ENCODE assay signal across 10 mouse cellular contexts in genomic region chr9:78614201-78614600, GRCm38 (mm10). TPM values are rescaled to one million over a fixed set of nuclear protein-coding genes. Genes with fewer than 3 reads are reported as not detected.
DNase-seq lines count a peak whose midpoint lies in the region; ATAC-seq lines count a peak whose summit lies in the region.
"Had no signal": no experiment of that assay in that cellular context is flagged by ENCODE, and none has a peak within 500 bp of the region (broad histone marks: within the 10 kb centered on the region; RNA-seq: fewer than 3 reads in every experiment).

No protein-coding gene starts in this region.

- no peak overlapping the region for H3K27ac ChIP-seq in embryonic facial prominence, embryonic 12.5 days
- no peak overlapping the region for H3K27ac ChIP-seq in embryonic facial prominence, embryonic 10.5 days (replicated peaks)
- no peak overlapping the region for H3K27ac ChIP-seq in limb, embryonic 13.5 days
- no peak overlapping the region for H3K27ac ChIP-seq in limb, embryonic 10.5 days
- no peak overlapping the region for H3K27ac ChIP-seq in embryonic facial prominence, embryonic 14.5 days (replicated peaks; ENCODE audit: low read depth, low read length)
- no peak overlapping the region for H3K27ac ChIP-seq in midbrain, embryonic 14.5 days (replicated peaks; ENCODE audit: low read depth, low read length)
- H3K27ac ChIP-seq in kidney, embryonic 14.5 days (ENCODE audit: low read depth, low read length), result no peak overlapping the region

- H3K27me3 ChIP-seq in embryonic facial prominence, embryonic 12.5 days, result 0 out of 2 replicates have a peak, but pooled peaks cover 3% of the 10 kb centered on the region
- H3K27me3 ChIP-seq in embryonic facial prominence, embryonic 10.5 days (replicated peaks; ENCODE audit: low read depth, poor library complexity, severe bottlenecking), result peaks cover 26% of the 10 kb centered on the region
- H3K27me3 ChIP-seq in limb, embryonic 13.5 days, result no peaks in the 10 kb centered on the region
- H3K27me3 ChIP-seq in limb, embryonic 10.5 days (ENCODE audit: low read depth, poor library complexity, severe bottlenecking), result peaks cover 14% of the 10 kb centered on the region
- no peaks in the 10 kb centered on the region for H3K27me3 ChIP-seq in embryonic facial prominence, embryonic 14.5 days (replicated peaks; ENCODE audit: control insufficient read depth, insufficient read depth, low read length)
- H3K27me3 ChIP-seq in midbrain, embryonic 14.5 days (ENCODE audit: control insufficient read depth, insufficient read depth, low read length), result no peaks in the 10 kb centered on the region
- H3K27me3 ChIP-seq in kidney, embryonic 14.5 days (ENCODE audit: control insufficient read depth, insufficient read depth, low read length), result peaks cover 10% of the 10 kb centered on the region

- no peaks in the 10 kb centered on the region for H3K36me3 ChIP-seq in embryonic facial prominence, embryonic 12.5 days
- H3K36me3 ChIP-seq in embryonic facial prominence, embryonic 10.5 days (replicated peaks), result no peaks in the 10 kb centered on the region
- H3K36me3 ChIP-seq in limb, embryonic 13.5 days, result no peaks in the 10 kb centered on the region
- no peaks in the 10 kb centered on the region for H3K36me3 ChIP-seq in limb, embryonic 10.5 days
- H3K36me3 ChIP-seq in embryonic facial prominence, embryonic 14.5 days (ENCODE audit: control insufficient read depth, insufficient read depth, low read length), result no peaks in the 10 kb centered on the region
- H3K36me3 ChIP-seq in midbrain, embryonic 14.5 days (ENCODE audit: control insufficient read depth, insufficient read depth, low read length), result no peaks in the 10 kb centered on the region
- H3K36me3 ChIP-seq in kidney, embryonic 14.5 days (ENCODE audit: control insufficient read depth, insufficient read depth, low read length), result no peaks in the 10 kb centered on the region

- ATAC-seq in embryonic facial prominence, embryonic 12.5 days (ENCODE audit: insufficient number of reproducible peaks, insufficient read depth, low FRiP score, low TSS enrichment), result peak; percentile 65; the same call in 1 of the 2 replicates
- peak; percentile 25; the same call in 1 of the 2 replicates for ATAC-seq in limb, embryonic 13.5 days (ENCODE audit: low FRiP score, low read depth)
- peak; percentile 77 for ATAC-seq in embryonic facial prominence, embryonic 14.5 days (ENCODE audit: low read depth)
- no peak for ATAC-seq in midbrain, embryonic 14.5 days (ENCODE audit: low FRiP score, low TSS enrichment)
- ATAC-seq in kidney, embryonic 14.5 days (ENCODE audit: low FRiP score, low TSS enrichment), result no peak

- 60% methylated on average over 6 of the region's 6 CpGs for WGBS in embryonic facial prominence, embryonic 12.5 days
- 64% methylated on average over 6 of the region's 6 CpGs for WGBS in embryonic facial prominence, embryonic 10.5 days
- 62% methylated on average over 6 of the region's 6 CpGs for WGBS in limb, embryonic 13.5 days
- WGBS in limb, embryonic 10.5 days, result 77% methylated on average over 6 of the region's 6 CpGs
- WGBS in embryonic facial prominence, embryonic 14.5 days, result 57% methylated on average over 6 of the region's 6 CpGs
- WGBS in midbrain, embryonic 14.5 days, result 60% methylated on average over 6 of the region's 6 CpGs
- WGBS in kidney, embryonic 14.5 days, result 52% methylated on average over 6 of the region's 6 CpGs

- no peak overlapping the region for H3K9ac ChIP-seq in embryonic facial prominence, embryonic 12.5 days
- no peak overlapping the region for H3K9ac ChIP-seq in limb, embryonic 13.5 days
- no peak overlapping the region for H3K9ac ChIP-seq in embryonic facial prominence, embryonic 14.5 days (ENCODE audit: low read depth, low read length)
- H3K9ac ChIP-seq in midbrain, embryonic 14.5 days (replicated peaks; ENCODE audit: low read length), result no peak overlapping the region
- H3K9ac ChIP-seq in kidney, embryonic 14.5 days (ENCODE audit: low read depth, low read length), result no peak overlapping the region

- H3K9me3 ChIP-seq in embryonic facial prominence, embryonic 12.5 days, result no peaks in the 10 kb centered on the region
- H3K9me3 ChIP-seq in embryonic facial prominence, embryonic 10.5 days, result no peaks in the 10 kb centered on the region
- no peaks in the 10 kb centered on the region for H3K9me3 ChIP-seq in limb, embryonic 13.5 days
- no peaks in the 10 kb centered on the region for H3K9me3 ChIP-seq in limb, embryonic 10.5 days (replicated peaks)
- H3K9me3 ChIP-seq in embryonic facial prominence, embryonic 14.5 days (ENCODE audit: control insufficient read depth, low read length), result no peaks in the 10 kb centered on the region
- H3K9me3 ChIP-seq in midbrain, embryonic 14.5 days (ENCODE audit: control insufficient read depth, low read length), result no peaks in the 10 kb centered on the region
- H3K9me3 ChIP-seq in kidney, embryonic 14.5 days (ENCODE audit: control insufficient read depth, low read length), result no peaks in the 10 kb centered on the region

- no peak for DNase-seq in embryonic facial prominence, embryonic 10.5 days (ENCODE audit: low spot score)
- no peak for DNase-seq in limb, embryonic 10.5 days (ENCODE audit: low spot score)
- peak; percentile 71 for DNase-seq in embryonic facial prominence, embryonic 14.5 days (ENCODE audit: low spot score)
- DNase-seq in midbrain, embryonic 14.5 days, result peak; percentile 50
- no peak for DNase-seq in embryo, embryonic 10.5 days (ENCODE audit: low spot score)
- DNase-seq: kidney, adult 18-20 months; thymus, adult 18-20 months had no signal

- H3K4me2 ChIP-seq in embryonic facial prominence, embryonic 12.5 days (replicated peaks), result no peak overlapping the region
- H3K4me2 ChIP-seq in limb, embryonic 13.5 days (replicated peaks), result no peak overlapping the region
- no peak overlapping the region for H3K4me2 ChIP-seq in embryonic facial prominence, embryonic 14.5 days (ENCODE audit: low read depth, low read length)
- H3K4me2 ChIP-seq in midbrain, embryonic 14.5 days (ENCODE audit: low read length), result no peak overlapping the region
- no peak overlapping the region for H3K4me2 ChIP-seq in kidney, embryonic 14.5 days (replicated peaks; ENCODE audit: low read depth, low read length)

- no peak overlapping the region for H3K4me3 ChIP-seq in embryonic facial prominence, embryonic 12.5 days
- H3K4me3 ChIP-seq in embryonic facial prominence, embryonic 10.5 days, result no peak overlapping the region
- no peak overlapping the region for H3K4me3 ChIP-seq in limb, embryonic 13.5 days
- no peak overlapping the region for H3K4me3 ChIP-seq in limb, embryonic 10.5 days
- no peak overlapping the region for H3K4me3 ChIP-seq in embryonic facial prominence, embryonic 14.5 days (ENCODE audit: low read depth, low read length)
- no peak overlapping the region for H3K4me3 ChIP-seq in midbrain, embryonic 14.5 days (replicated peaks; ENCODE audit: low read depth, low read length)
- no peak overlapping the region for H3K4me3 ChIP-seq in kidney, embryonic 14.5 days (ENCODE audit: low read length)

- peaks cover 8% of the 10 kb centered on the region; the same call in 1 of the 2 replicates for H3K4me1 ChIP-seq in embryonic facial prominence, embryonic 12.5 days
- H3K4me1 ChIP-seq in embryonic facial prominence, embryonic 10.5 days, result peaks cover 20% of the 10 kb centered on the region
- peaks cover 17% of the 10 kb centered on the region for H3K4me1 ChIP-seq in limb, embryonic 13.5 days
- peaks cover 16% of the 10 kb centered on the region for H3K4me1 ChIP-seq in limb, embryonic 10.5 days
- H3K4me1 ChIP-seq in embryonic facial prominence, embryonic 14.5 days (ENCODE audit: control insufficient read depth, insufficient read depth, low read length), result peaks cover 12% of the 10 kb centered on the region
- no peaks in the 10 kb centered on the region for H3K4me1 ChIP-seq in midbrain, embryonic 14.5 days (ENCODE audit: control insufficient read depth, insufficient read depth, low read length)
- H3K4me1 ChIP-seq in kidney, embryonic 14.5 days (ENCODE audit: control insufficient read depth, insufficient read depth, low read length), result no peaks in the 10 kb centered on the region

RNA-seq across cellular contexts. Expression of gene Cd109, which starts 1.1 kb away (rescaled TPM):
- 6.4 and 7.1 TPM in 2 replicates for polyA plus RNA-seq in embryonic facial prominence, embryonic 12.5 days (2016; fragmentation: Nextera tagmentation; extraction: Ambion mirVana)
- 4.0 and 4.4 TPM in 2 replicates for polyA plus RNA-seq in embryonic facial prominence, embryonic 10.5 days (2016; fragmentation: Nextera tagmentation; extraction: Ambion mirVana)
- 6.0 and 6.8 TPM in 2 replicates for polyA plus RNA-seq in limb, embryonic 13.5 days (2015; fragmentation: Nextera tagmentation; extraction: Ambion mirVana)
- 3.8 and 3.9 TPM in 2 replicates for polyA plus RNA-seq in limb, embryonic 10.5 days (2016; fragmentation: Nextera tagmentation; extraction: Ambion mirVana)
- 18.6 and 20.3 TPM in 2 replicates for polyA plus RNA-seq in embryonic facial prominence, embryonic 14.5 days (2014; fragmentation: Nextera tagmentation; extraction: Ambion mirVana)
- 0.97 and 1.8 TPM in 2 replicates for polyA plus RNA-seq in midbrain, embryonic 14.5 days (2014; fragmentation: Nextera tagmentation; extraction: Ambion mirVana)
- 4.3 and 7.9 TPM in 2 replicates for polyA plus RNA-seq in kidney, embryonic 14.5 days (2014; fragmentation: Nextera tagmentation; extraction: Ambion mirVana)

RNA-seq across cellular contexts. Expression of gene Slc17a5, which starts 26.4 kb away (rescaled TPM):
- 14.4 and 17.4 TPM in 2 replicates for polyA plus RNA-seq in embryonic facial prominence, embryonic 12.5 days (2016; fragmentation: Nextera tagmentation; extraction: Ambion mirVana)
- polyA plus RNA-seq in embryonic facial prominence, embryonic 10.5 days (2016; fragmentation: Nextera tagmentation; extraction: Ambion mirVana), result 9.5 and 11.2 TPM in 2 replicates
- 17.5 and 20.3 TPM in 2 replicates for polyA plus RNA-seq in limb, embryonic 13.5 days (2015; fragmentation: Nextera tagmentation; extraction: Ambion mirVana)
- 10.5 and 13.0 TPM in 2 replicates for polyA plus RNA-seq in limb, embryonic 10.5 days (2016; fragmentation: Nextera tagmentation; extraction: Ambion mirVana)
- 13.1 and 15.4 TPM in 2 replicates for polyA plus RNA-seq in embryonic facial prominence, embryonic 14.5 days (2014; fragmentation: Nextera tagmentation; extraction: Ambion mirVana)
- 13.7 and 16.9 TPM in 2 replicates for polyA plus RNA-seq in midbrain, embryonic 14.5 days (2014; fragmentation: Nextera tagmentation; extraction: Ambion mirVana)
- 9.9 and 16.9 TPM in 2 replicates for polyA plus RNA-seq in kidney, embryonic 14.5 days (2014; fragmentation: Nextera tagmentation; extraction: Ambion mirVana)

Comparison
In these comparisons a context has a peak if more than half of its experiments do, and no peak if none do; other contexts are left out.
1. DNase-seq: peak in embryonic facial prominence, embryonic 14.5 days (single experiment) and midbrain, embryonic 14.5 days (single experiment); none in embryonic facial prominence, embryonic 10.5 days (single experiment), limb, embryonic 10.5 days (single experiment) and embryo, embryonic 10.5 days (single experiment).
2. ATAC-seq: peak in embryonic facial prominence, embryonic 12.5 days (single experiment), limb, embryonic 13.5 days (single experiment) and embryonic facial prominence, embryonic 14.5 days (single experiment); none in midbrain, embryonic 14.5 days (single experiment) and kidney, embryonic 14.5 days (single experiment).